Mouse (Mus musculus) megakaryocyte, embryonic 14.5 days (primary cell): Measurements from ENCODE around the gene Depdc1a.

Source experiments
- FLI1 ChIP-seq: IDR thresholded peaks from 2 replicates; pipeline ENCODE4 v1.6.1; 2012; ENCODE audit warnings: low read length, inconsistent platforms, mixed read lengths
- GATA1 ChIP-seq: IDR thresholded peaks from 3 replicates; pipeline ENCODE4 v1.6.1; 2012; ENCODE audit warnings: mixed read lengths, low read length, inconsistent platforms, borderline replicate concordance

- no peak for TF ChIP-seq GATA1
- TF ChIP-seq FLI1 = peak; percentile 23; the same call in 1 of the 2 replicates
Measured at GRCm38 (mm10) chr3:159495243-159495801, at the start of gene Depdc1a.
